Mouse (Mus musculus) brain, embryonic 14.5 days (tissue): Measurements from ENCODE around the gene Slc22a23.

ENCODE experiments used
- CTCF ChIP-seq: fragments of 200-500 bp; IDR thresholded peaks from 2 replicates; pipeline ENCODE4 v1.5.1; 2012; ENCODE audit warnings: inconsistent platforms, mild to moderate bottlenecking, moderate library complexity, borderline replicate concordance; ENCODE audit not compliant: insufficient read depth, insufficient read length; ENCODE audit errors: extremely low read depth
- POLR2A ChIP-seq: fragments of 200-500 bp; IDR thresholded peaks from 2 replicates; pipeline ENCODE4 v1.6.1; 2012; ENCODE audit warnings: mild to moderate bottlenecking, inconsistent platforms, borderline replicate concordance; ENCODE audit not compliant: poor library complexity, insufficient read depth, insufficient read length, severe bottlenecking; ENCODE audit errors: extremely low read depth

DNA sequence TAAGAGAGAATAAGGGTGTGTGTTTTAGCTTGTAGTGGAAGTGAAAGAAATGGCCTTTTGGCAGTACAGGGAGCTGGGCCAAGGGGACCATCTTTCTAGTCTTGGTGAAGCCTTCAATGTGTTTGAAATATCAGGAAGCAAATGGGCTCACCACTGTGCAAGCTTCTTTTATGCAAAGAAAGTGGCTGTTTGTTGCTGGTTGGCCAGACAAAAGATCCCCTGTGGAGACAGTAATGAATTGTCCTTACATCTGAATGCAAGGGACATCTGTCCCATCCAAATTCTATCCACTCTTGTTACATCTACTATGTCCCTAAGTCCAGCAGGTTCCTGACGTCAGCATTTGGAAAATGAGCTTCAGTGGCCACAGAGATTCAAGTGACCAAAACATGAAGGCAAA lies 100.8 kb downstream of the Slc22a23 start:
- no peak for TF ChIP-seq CTCF
- no peak for TF ChIP-seq POLR2A
